Mouse (Mus musculus) embryonic facial prominence, embryonic 14.5 days (tissue): ENCODE data around the gene Tet1. TPM values are rescaled to one million over a fixed set of nuclear protein-coding genes. Genes with fewer than 3 reads are reported as not detected.

Experiments
- ATAC-seq: fragments of 200-750 bp; cut with Nextera tagmentation; 2 replicates; pipeline ENCODE4 v1.8.0; 2017; ENCODE audit warnings: low read depth, moderate number of reproducible peaks, moderate TSS enrichment
- DNase-seq: peaks from one replicate; pipeline ENCODE4 v3.0.0-alpha.2; 2015; ENCODE audit warnings: low spot score
- H3K27ac ChIP-seq: fragments of 300-500 bp; sonication (generic); replicated peaks from 2 replicates; pipeline ENCODE4 v1.5.1; 2014; ENCODE audit warnings: low read depth, mild to moderate bottlenecking, low read length, moderate library complexity
- H3K27me3 ChIP-seq: fragments of 300-500 bp; sonication (generic); replicated peaks from 2 replicates; pipeline ENCODE4 v1.6.1; 2014; ENCODE audit warnings: low read length; ENCODE audit not compliant: control insufficient read depth, insufficient read depth
- H3K36me3 ChIP-seq: fragments of 300-500 bp; sonication (generic); 2 replicates; pipeline ENCODE4 v1.6.1; 2014; ENCODE audit warnings: low read length, mixed read lengths; ENCODE audit not compliant: control insufficient read depth, insufficient read depth
- H3K4me1 ChIP-seq: fragments of 300-500 bp; sonication (generic); 2 replicates; pipeline ENCODE4 v1.6.1; 2014; ENCODE audit warnings: antibody characterized with exemption, low read length; ENCODE audit not compliant: control insufficient read depth, insufficient read depth
- H3K4me2 ChIP-seq: fragments of 300-500 bp; sonication (generic); 2 replicates; pipeline ENCODE4 v1.6.1; 2014; ENCODE audit warnings: low read depth, mild to moderate bottlenecking, low read length, moderate library complexity, mixed read lengths
- H3K4me3 ChIP-seq: fragments of 300-500 bp; sonication (generic); 2 replicates; pipeline ENCODE4 v1.5.1; 2014; ENCODE audit warnings: low read depth, mild to moderate bottlenecking, low read length
- H3K9ac ChIP-seq: fragments of 300-500 bp; sonication (generic); 2 replicates; pipeline ENCODE4 v1.6.1; 2014; ENCODE audit warnings: low read depth, mild to moderate bottlenecking, low read length, moderate library complexity, mixed read lengths
- H3K9me3 ChIP-seq: fragments of 300-500 bp; sonication (generic); 2 replicates; pipeline ENCODE4 v1.6.1; 2016; ENCODE audit warnings: low read length; ENCODE audit not compliant: control insufficient read depth
- WGBS: fragments of 180-500 bp; shearing (Covaris S2); extraction: QIAGEN DNeasy Blood & Tissue Kit; methylation state at CpG from one replicate; pipeline ENCODE4 v1.1.7; 2014; 5-methylcytosine and 5-hydroxymethylcytosine counted together
- polyA plus RNA-seq: library from polyadenylated mRNA; unstranded; fragments of >200 nt; fragmentation: Nextera tagmentation; extraction: Ambion mirVana; gene quantifications from 2 replicates; pipeline ENCODE4 v1.2.1, GENCODE M21; 2014

The Tet1 gene
- polyA plus RNA-seq, 1 experiment from 2014 or later, result 22.2 TPM

- 62% methylated on average over 4 of the region's 4 CpGs for WGBS
- Histone ChIP-seq H3K9ac (no peak overlapping the region), H3K27ac (no peak overlapping the region), H3K4me2 (no peak overlapping the region), H3K4me3 (no peak overlapping the region), H3K36me3 (no peaks in the 10 kb centered on the region), H3K4me1 (no peaks in the 10 kb centered on the region), H3K27me3 (no peaks in the 10 kb centered on the region), H3K9me3 (no peaks in the 10 kb centered on the region)
- ATAC-seq (no peak), DNase-seq (no peak)
Observed at GRCm38 (mm10) chr10:62896035-62896434, 12.8 kb downstream of the Tet1 start.

- ATAC-seq (no peak), DNase-seq (no peak)
- Histone ChIP-seq H3K36me3 (no peaks in the 10 kb centered on the region), H3K4me1 (no peaks in the 10 kb centered on the region), H3K4me3 (no peak overlapping the region), H3K9ac (no peak overlapping the region), H3K27me3 (no peaks in the 10 kb centered on the region), H3K4me2 (no peak overlapping the region), H3K27ac (no peak overlapping the region), H3K9me3 (no peaks in the 10 kb centered on the region)
- WGBS, result 68% methylated on average over 6 of the region's 6 CpGs
Observed at GRCm38 (mm10) chr10:62895386-62895785, 13.4 kb downstream of the Tet1 start.

- 82% methylated on average over 3 of the region's 3 CpGs for WGBS
- DNase-seq, result no peak
- Histone ChIP-seq H3K4me1 (no peaks in the 10 kb centered on the region), H3K36me3 (no peaks in the 10 kb centered on the region), H3K9me3 (no peaks in the 10 kb centered on the region), H3K9ac (no peak overlapping the region), H3K4me2 (no peak overlapping the region), H3K4me3 (no peak overlapping the region), H3K27me3 (no peaks in the 10 kb centered on the region), H3K27ac (no peak overlapping the region)
- no peak for ATAC-seq
Observed at GRCm38 (mm10) chr10:62894447-62894846, 14.3 kb downstream of the Tet1 start.

- Histone ChIP-seq H3K9ac (no peak overlapping the region), H3K4me3 (no peak overlapping the region), H3K4me2 (no peak overlapping the region), H3K36me3 (no peaks in the 10 kb centered on the region), H3K4me1 (no peaks in the 10 kb centered on the region), H3K27ac (no peak overlapping the region), H3K9me3 (no peaks in the 10 kb centered on the region), H3K27me3 (no peaks in the 10 kb centered on the region)
- ATAC-seq (no peak), DNase-seq (no peak)
- WGBS, result 56% methylated on average over 6 of the region's 6 CpGs
Observed at GRCm38 (mm10) chr10:62893356-62893884, 15.4 kb downstream of the Tet1 start.

- Histone ChIP-seq H3K36me3 (no peaks in the 10 kb centered on the region), H3K4me2 (no peak overlapping the region), H3K9me3 (no peaks in the 10 kb centered on the region), H3K9ac (no peak overlapping the region), H3K4me1 (no peaks in the 10 kb centered on the region), H3K27ac (no peak overlapping the region), H3K4me3 (no peak overlapping the region), H3K27me3 (no peaks in the 10 kb centered on the region)
- ATAC-seq, result no peak
- WGBS, result 20% methylated on average over 4 of the region's 4 CpGs
- no peak for DNase-seq
Observed at GRCm38 (mm10) chr10:62892549-62893232, 16.1 kb downstream of the Tet1 start.

GRCm38 (mm10) chr10:62891025-62891424 lies 17.8 kb downstream of the Tet1 start:
- no peak overlapping the region for H3K4me2 ChIP-seq
- H3K4me3 ChIP-seq, result no peak overlapping the region
- WGBS, result 67% methylated on average over 3 of the region's 3 CpGs
- no peaks in the 10 kb centered on the region for H3K36me3 ChIP-seq
- ATAC-seq (no peak), DNase-seq (no peak)
- no peak overlapping the region for H3K9ac ChIP-seq
- H3K9me3 ChIP-seq, result no peaks in the 10 kb centered on the region
- no peaks in the 10 kb centered on the region for H3K4me1 ChIP-seq
- H3K27ac ChIP-seq, result no peak overlapping the region
- H3K27me3 ChIP-seq, result no peaks in the 10 kb centered on the region

- H3K27ac ChIP-seq, result peak overlapping the region; percentile 46
- no peaks in the 10 kb centered on the region for H3K27me3 ChIP-seq
- no peaks in the 10 kb centered on the region for H3K36me3 ChIP-seq
- under 1% methylated on average over 44 of the region's 56 CpGs for WGBS
- peak overlapping the region; percentile 77 for H3K4me2 ChIP-seq
- DNase-seq (peak; percentile 66), ATAC-seq (peak; percentile 88)
- no peaks in the 10 kb centered on the region for H3K9me3 ChIP-seq
- H3K9ac ChIP-seq, result peak overlapping the region; percentile 73
- H3K4me1 ChIP-seq, result 0 out of 2 replicates have a peak, but pooled peaks cover 3% of the 10 kb centered on the region
- peak overlapping the region; percentile 69 for H3K4me3 ChIP-seq
Observed at GRCm38 (mm10) chr10:62886799-62887591, 21.8 kb downstream of the Tet1 start.

GRCm38 (mm10) chr10:62885969-62886798 lies 22.6 kb downstream of the Tet1 start:
- under 1% methylated on average over 38 of the region's 38 CpGs for WGBS
- Histone ChIP-seq H3K9me3 (no peaks in the 10 kb centered on the region), H3K9ac (peak overlapping the region; percentile 73), H3K36me3 (no peaks in the 10 kb centered on the region), H3K4me2 (peak overlapping the region; percentile 77), H3K4me1 (0 out of 2 replicates have a peak, but pooled peaks cover 3% of the 10 kb centered on the region), H3K27me3 (no peaks in the 10 kb centered on the region), H3K27ac (peak overlapping the region; percentile 46), H3K4me3 (peak overlapping the region; percentile 69)
- DNase-seq, result peak; percentile 79
- peak; percentile 56 for ATAC-seq
